In the genomic region with DNA sequence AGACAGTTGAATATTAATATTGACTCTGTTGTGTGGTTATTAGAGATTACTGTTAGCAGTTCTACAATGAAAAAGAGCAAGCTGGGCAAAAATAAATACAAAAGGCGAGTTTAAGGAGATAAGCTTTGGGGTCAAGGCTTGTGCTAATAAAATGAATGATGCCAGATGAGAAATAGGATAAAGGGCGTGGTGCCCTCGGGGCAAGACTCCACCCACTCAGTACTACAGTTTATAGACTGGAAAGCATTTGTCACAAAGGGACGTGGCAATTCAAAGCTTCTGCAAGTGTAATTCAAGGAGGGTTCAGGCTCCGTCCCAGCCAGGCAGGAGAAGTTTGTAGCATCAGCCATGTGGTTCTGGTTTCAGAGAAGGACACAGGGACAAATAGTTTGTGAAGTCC, we compare ENCODE assay signal across 18 mouse cellular contexts.
"Had no signal": no experiment of that assay in that cellular context is flagged by ENCODE, and none has a peak within 500 bp of the region (broad histone marks: within the 10 kb centered on the region; RNA-seq: fewer than 3 reads in every experiment).

No protein-coding gene starts in this region.

- H3K27me3 ChIP-seq: neural tube, embryonic 13.5 days; neural tube, embryonic 15.5 days had no signal

- H3K36me3 ChIP-seq: midbrain, embryonic 10.5 days; midbrain, embryonic 12.5 days; neural tube, embryonic 13.5 days; neural tube, embryonic 15.5 days had no signal

- ATAC-seq: midbrain, embryonic 16.5 days had no signal

- H3K4me2 ChIP-seq: lung, embryonic 14.5 days; midbrain, embryonic 12.5 days; neural tube, embryonic 13.5 days; neural tube, embryonic 15.5 days had no signal

- H3K9me3 ChIP-seq: midbrain, embryonic 10.5 days; midbrain, embryonic 12.5 days; neural tube, embryonic 13.5 days; neural tube, embryonic 15.5 days had no signal

- H3K4me3 ChIP-seq: midbrain, embryonic 10.5 days; midbrain, embryonic 12.5 days; myocyte; neural tube, embryonic 13.5 days; neural tube, embryonic 15.5 days had no signal

- H3K4me1 ChIP-seq: midbrain, embryonic 10.5 days; midbrain, embryonic 12.5 days; neural tube, embryonic 13.5 days; neural tube, embryonic 15.5 days had no signal

- DNase-seq: lung, embryonic 14.5 days; lung, postnatal 10 days; lung, postnatal 4 days; midbrain, embryonic 14.5 days; retina, postnatal 1 day; right cerebral cortex, adult 18-20 months; right cerebral cortex, postnatal 25 days; right cerebral cortex, postnatal 4 days; spleen, adult 18-20 months; thymus, adult 18-20 months; thymus, postnatal 14 days; thymus, postnatal 36 days had no signal

- H3K27ac ChIP-seq: midbrain, embryonic 10.5 days; midbrain, embryonic 12.5 days; neural tube, embryonic 13.5 days; neural tube, embryonic 15.5 days had no signal

- H3K9ac ChIP-seq: lung, embryonic 14.5 days; midbrain, embryonic 12.5 days; neural tube, embryonic 13.5 days; neural tube, embryonic 15.5 days had no signal
